ENCODE assay signal across 26 mouse cellular contexts in the genomic region with DNA sequence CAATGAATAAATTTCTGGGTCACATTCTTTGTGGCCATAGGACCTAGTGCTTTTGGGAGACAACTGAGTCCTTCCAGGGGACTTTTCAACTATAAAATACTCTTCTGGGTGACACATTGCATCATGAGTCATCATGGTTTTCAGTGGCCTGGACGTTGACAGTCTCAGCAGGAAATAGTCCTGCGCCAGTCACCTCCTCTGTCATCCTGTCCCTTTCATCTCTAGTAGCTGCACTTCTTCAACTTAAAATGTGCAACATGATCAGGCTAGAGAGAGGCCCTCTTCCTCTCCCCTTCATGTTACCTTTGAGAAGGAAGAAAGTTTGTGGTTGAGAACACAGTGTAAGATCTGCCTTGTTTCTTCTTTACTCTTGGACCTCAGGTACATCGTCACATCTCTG.
DNase-seq lines count a peak whose midpoint lies in the region; ATAC-seq and TF ChIP-seq lines count a peak whose summit lies in the region.
"Had no signal": no experiment of that assay in that cellular context is flagged by ENCODE, and none has a peak within 500 bp of the region (broad histone marks: within the 10 kb centered on the region; RNA-seq: fewer than 3 reads in every experiment).

No protein-coding gene starts in this region.

- peaks cover 5% of the 10 kb centered on the region for H3K79me3 ChIP-seq in C2C12 (ENCODE audit: low read depth)

- no peaks in the 10 kb centered on the region for H3K36me3 ChIP-seq in C2C12 (ENCODE audit: control insufficient read depth, insufficient read depth)
- H3K36me3 ChIP-seq: embryonic facial prominence, embryonic 13.5 days; forebrain, embryonic 10.5 days; forebrain, embryonic 15.5 days; hindbrain, embryonic 10.5 days; kidney, embryonic 15.5 days; liver, embryonic 12.5 days; midbrain, embryonic 15.5 days; neural tube, embryonic 12.5 days had no signal

- peaks cover 27% of the 10 kb centered on the region for H3K79me2 ChIP-seq in C2C12 (ENCODE audit: control insufficient read depth, insufficient read depth)

- intact Hi-C loops in left cerebral cortex, postnatal 10 days (cut with DNase I), result no loop called here

- H3K4me3 ChIP-seq in C2C12 (ENCODE audit: insufficient read depth, poor library complexity, severe bottlenecking), result no peak overlapping the region
- H3K4me3 ChIP-seq: embryonic facial prominence, embryonic 13.5 days; forebrain, embryonic 10.5 days; forebrain, embryonic 15.5 days; hindbrain, embryonic 10.5 days; kidney, embryonic 15.5 days; left cerebral cortex, adult 2 months; liver, embryonic 12.5 days; midbrain, embryonic 15.5 days; neural tube, embryonic 12.5 days had no signal

- no peak overlapping the region for H3ac ChIP-seq in C2C12 (ENCODE audit: control insufficient read depth, insufficient read length, low read depth)

- ATAC-seq in CD4-positive, CD25-positive, alpha-beta regulatory T cell, adult 4 months, result peak; percentile 90
- ATAC-seq: forebrain, embryonic 15.5 days; hindbrain, embryonic 16.5 days; intestine, embryonic 16.5 days; liver, embryonic 12.5 days; liver, postnatal 0 days; midbrain, embryonic 15.5 days had no signal

- DNase-seq in induced T-regulatory cell, adult 2 months (ENCODE audit: low read depth), result peak; percentile 6
- DNase-seq in natural killer cell, adult 2 months (ENCODE audit: low spot score in 2 of 2), result peak; percentile 28 to 43
- no peak for DNase-seq in kidney, adult 11 months
- DNase-seq in kidney, adult 8-10 months, result no peak
- DNase-seq in left cerebral cortex, postnatal 10 days (ENCODE audit: extremely low spot score in 1 of 2, low spot score in 2 of 2), result no peak
- DNase-seq: adrenal gland, postnatal 14 days; cerebellum, adult 18-20 months; cerebellum, postnatal 10 days; heart, postnatal 14 days; kidney, postnatal 25 days; left cerebral cortex, postnatal 4 days; liver, postnatal 0 days; lung, postnatal 36 days had no signal

- H3K27me3 ChIP-seq in C2C12 (ENCODE audit: control insufficient read depth, insufficient read depth, insufficient read length), result no peaks in the 10 kb centered on the region
- H3K27me3 ChIP-seq: embryonic facial prominence, embryonic 13.5 days; forebrain, embryonic 15.5 days; kidney, embryonic 15.5 days; liver, embryonic 12.5 days; midbrain, embryonic 15.5 days; neural tube, embryonic 12.5 days had no signal

- TF ChIP-seq CTCF in C2C12 (IDR thresholded peaks at IDR 0.05; ENCODE audit: control insufficient read depth, insufficient read depth, insufficient read length), result no peak

TF ChIP-seq in C2C12, 6 proteins besides CTCF, POLR2A, EP300 and RAD21:
- TF ChIP-seq CEBPB (IDR thresholded peaks at IDR 0.05; ENCODE audit: low read depth), result peak; percentile 27
- no peak for TF ChIP-seq MYOD1 (IDR thresholded peaks at IDR 0.05; ENCODE audit: control insufficient read depth, insufficient read length, low read depth)
- TF ChIP-seq USF1 (IDR thresholded peaks at IDR 0.05; ENCODE audit: low read depth), result no peak
- no peak for TF ChIP-seq MAX (IDR thresholded peaks at IDR 0.05)
TF ChIP-seq in C2C12: peak in this region for 1.

Comparison
In these comparisons a context has a peak if more than half of its experiments do, and no peak if none do; other contexts are left out.
1. DNase-seq: peak in induced T-regulatory cell, adult 2 months (single experiment) and natural killer cell, adult 2 months (2 of 2); none in kidney, adult 11 months (single experiment), kidney, adult 8-10 months (0 of 2) and left cerebral cortex, postnatal 10 days (0 of 2).